Mouse (Mus musculus) erythroid progenitor cell, adult 5-6 weeks (primary cell): ENCODE results near the gene Gas2l1. TPM values are rescaled to one million over a fixed set of nuclear protein-coding genes. Genes with fewer than 3 reads are reported as not detected.

Source experiments
- ATAC-seq: replicated peaks from 2 replicates; pipeline ENCODE4 v1.8.0; 2016; ENCODE audit warnings: moderate number of reproducible peaks, mild to moderate bottlenecking, moderate TSS enrichment, inconsistent platforms; ENCODE audit not compliant: poor library complexity, low FRiP score, severe bottlenecking
- total RNA-seq, 2 experiments: library from RNA; stranded (forward) in 1 of 2; stranded (reverse) in 1 of 2; fragments of 150-400 nt in 1 of 2; fragments of 186-747, 209-891 nt in 1 of 2; gene quantifications; 2 replicates each; pipeline versions ENCODE4 v1.2.3 to v1.2.4; 2015 to 2017; ENCODE audit warnings: low replicate concordance in 2 of 2

Gas2l1 gene
- total RNA-seq, 2 experiments from 2014 or later = 0.42 TPM; not detected in 1

DNA sequence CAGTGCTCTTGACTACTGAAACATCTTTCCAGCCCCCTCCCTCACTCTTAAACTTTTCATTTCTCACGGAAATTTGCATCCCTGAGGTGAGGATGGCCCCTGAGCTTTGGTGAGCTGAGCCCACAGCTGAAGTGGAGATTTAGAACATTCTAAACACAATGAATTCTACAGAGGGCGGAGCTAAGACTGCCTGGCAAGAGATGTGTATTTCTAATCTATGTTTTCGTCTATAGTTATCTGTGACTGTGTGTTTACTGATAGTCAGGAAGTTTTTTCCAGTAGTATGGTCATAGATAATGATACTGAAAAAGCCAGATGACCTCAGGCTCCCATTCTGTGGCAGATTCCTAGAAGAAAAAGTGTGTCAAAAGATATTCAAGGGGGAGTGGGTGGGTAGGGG lies 56.3 kb downstream of the Gas2l1 start:
- 0 out of 2 replicates have a peak, but pooled peaks have one; percentile 16 for ATAC-seq

DNA sequence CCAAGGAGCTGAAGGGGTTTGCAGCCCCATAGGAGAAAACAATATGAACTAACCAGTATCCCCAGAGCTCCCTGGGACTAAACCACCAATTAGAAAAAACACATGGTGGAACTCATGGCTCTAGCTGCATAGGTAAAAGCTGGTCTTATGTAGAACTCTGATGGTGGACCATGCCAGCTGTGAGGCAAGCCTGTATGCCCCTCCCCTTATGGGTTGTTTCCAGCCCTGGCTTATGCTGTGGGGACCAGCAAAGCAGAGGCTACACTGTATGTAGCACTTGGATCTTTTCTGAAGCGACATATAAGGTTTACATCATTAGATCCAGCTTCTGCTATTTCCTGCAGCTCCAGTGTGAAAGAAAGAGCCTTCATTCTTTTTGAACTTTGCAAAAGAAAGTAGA lies 57.9 kb downstream of the Gas2l1 start:
- ATAC-seq = no peak

GRCm38 (mm10) chr11:5005528-5005927 lies 59.6 kb downstream of the Gas2l1 start:
- no peak for ATAC-seq

Other genes with a start within 250 kb of the Gas2l1 start
- gene Nf2, start 215.8 kb downstream of the Gas2l1 start, total RNA-seq (2015; ENCODE audit: low replicate concordance) = 7.2 and 7.5 TPM in 2 replicates
- 18.2 and 19.0 TPM in 2 replicates for gene Nf2, start 215.8 kb downstream of the Gas2l1 start, total RNA-seq (2017; ENCODE audit: low replicate concordance)
- gene Nipsnap1, start 191.4 kb downstream of the Gas2l1 start, total RNA-seq (2015; ENCODE audit: low replicate concordance) = not detected in 2 replicates
- gene Nipsnap1, start 191.4 kb downstream of the Gas2l1 start, total RNA-seq (2017; ENCODE audit: low replicate concordance) = 1.3 and 12.7 TPM in 2 replicates
- 3.6 and 4.6 TPM in 2 replicates for gene Thoc5, start 170.0 kb downstream of the Gas2l1 start, total RNA-seq (2015; ENCODE audit: low replicate concordance)
- gene Thoc5, start 170.0 kb downstream of the Gas2l1 start, total RNA-seq (2017; ENCODE audit: low replicate concordance) = 8.3 and 12.7 TPM in 2 replicates
- gene Nefh, start 117.3 kb downstream of the Gas2l1 start, total RNA-seq (2015; ENCODE audit: low replicate concordance) = not detected in 2 replicates
- 0.39 and 0.98 TPM in 2 replicates for gene Nefh, start 117.3 kb downstream of the Gas2l1 start, total RNA-seq (2017; ENCODE audit: low replicate concordance)
- gene Ap1b1, start 78.5 kb downstream of the Gas2l1 start, total RNA-seq (2015; ENCODE audit: low replicate concordance) = 42.8 and 126 TPM in 2 replicates
- gene Ap1b1, start 78.5 kb downstream of the Gas2l1 start, total RNA-seq (2017; ENCODE audit: low replicate concordance) = 91.6 and 103 TPM in 2 replicates
- not detected in 2 replicates for gene Rasl10a, start 7.2 kb downstream of the Gas2l1 start, total RNA-seq (2015; ENCODE audit: low replicate concordance)
- 1.5 TPM in 1 of 2 replicates, not detected in the other for gene Rasl10a, start 7.2 kb downstream of the Gas2l1 start, total RNA-seq (2017; ENCODE audit: low replicate concordance)
- 2.2 and 23.5 TPM in 2 replicates for gene Rhbdd3, start 33.6 kb upstream of the Gas2l1 start, total RNA-seq (2015; ENCODE audit: low replicate concordance)
- 3.6 and 4.6 TPM in 2 replicates for gene Rhbdd3, start 33.6 kb upstream of the Gas2l1 start, total RNA-seq (2017; ENCODE audit: low replicate concordance)
- 242 and 276 TPM in 2 replicates for gene Ewsr1, start 33.9 kb upstream of the Gas2l1 start, total RNA-seq (2015; ENCODE audit: low replicate concordance)
- gene Ewsr1, start 33.9 kb upstream of the Gas2l1 start, total RNA-seq (2017; ENCODE audit: low replicate concordance) = 439 and 531 TPM in 2 replicates
- gene Emid1, start 86.9 kb upstream of the Gas2l1 start, total RNA-seq (2015; ENCODE audit: low replicate concordance) = not detected in 2 replicates
- gene Emid1, start 86.9 kb upstream of the Gas2l1 start, total RNA-seq (2017; ENCODE audit: low replicate concordance) = 0.90 and 5.5 TPM in 2 replicates
- 0.36 and 1.3 TPM in 2 replicates for gene Kremen1, start 196.2 kb upstream of the Gas2l1 start, total RNA-seq (2015; ENCODE audit: low replicate concordance)
- 0.39 and 1.4 TPM in 2 replicates for gene Kremen1, start 196.2 kb upstream of the Gas2l1 start, total RNA-seq (2017; ENCODE audit: low replicate concordance)